Mouse (Mus musculus): ENCODE measurements around the gene Kcnc3. TPM values are rescaled to one million over a fixed set of nuclear protein-coding genes. Genes with fewer than 3 reads are reported as not detected.
A peak's percentile ranks its signal among the peaks of the same experiment; 100 is the strongest.

Gene Kcnc3
- total RNA-seq, 2 experiments from 2014 or later = 4.7 to 4.8 TPM

DNA sequence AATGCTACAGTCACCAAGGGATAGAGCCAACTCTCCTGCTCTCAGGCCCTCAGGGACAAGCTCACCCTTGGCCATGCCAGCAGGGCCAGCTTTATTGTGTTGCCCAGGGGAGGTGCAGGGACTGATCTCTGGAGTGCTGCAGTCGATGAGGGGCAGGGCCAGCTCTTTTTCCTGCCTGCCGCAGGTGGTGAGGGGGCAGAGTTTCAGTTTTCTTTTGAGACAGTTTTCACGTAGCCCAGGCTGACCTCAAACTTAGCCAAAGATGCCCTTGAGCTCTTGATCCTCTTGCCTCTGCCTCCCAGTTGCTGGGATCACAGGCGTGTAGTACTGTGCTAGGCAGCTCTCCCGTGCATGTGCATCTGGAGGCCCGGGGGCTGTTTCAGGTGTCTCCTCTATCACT, 19.5 kb upstream of the Kcnc3 start:
- peak; percentile 20 for DNase-seq

DNA sequence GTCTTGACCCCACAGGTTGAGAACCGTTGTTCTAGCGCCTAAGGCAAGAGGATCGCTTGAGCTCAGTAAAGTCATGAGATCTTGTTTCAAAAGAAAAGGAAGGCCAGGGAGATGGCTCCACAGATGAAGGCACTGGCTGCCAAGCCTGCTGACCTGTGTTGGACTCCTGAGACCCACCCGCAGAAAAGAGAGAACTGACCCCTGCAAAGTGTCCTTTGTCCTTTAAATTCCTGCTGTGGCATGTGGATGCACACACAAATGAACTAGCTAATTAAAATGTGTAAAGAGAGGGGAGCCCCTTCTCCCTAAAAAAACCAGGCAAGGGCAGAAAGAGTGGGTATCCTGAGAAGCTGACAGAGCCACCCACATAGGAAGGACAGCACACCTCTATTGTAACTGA, 18.7 kb upstream of the Kcnc3 start:
- DNase-seq = no peak

DNA sequence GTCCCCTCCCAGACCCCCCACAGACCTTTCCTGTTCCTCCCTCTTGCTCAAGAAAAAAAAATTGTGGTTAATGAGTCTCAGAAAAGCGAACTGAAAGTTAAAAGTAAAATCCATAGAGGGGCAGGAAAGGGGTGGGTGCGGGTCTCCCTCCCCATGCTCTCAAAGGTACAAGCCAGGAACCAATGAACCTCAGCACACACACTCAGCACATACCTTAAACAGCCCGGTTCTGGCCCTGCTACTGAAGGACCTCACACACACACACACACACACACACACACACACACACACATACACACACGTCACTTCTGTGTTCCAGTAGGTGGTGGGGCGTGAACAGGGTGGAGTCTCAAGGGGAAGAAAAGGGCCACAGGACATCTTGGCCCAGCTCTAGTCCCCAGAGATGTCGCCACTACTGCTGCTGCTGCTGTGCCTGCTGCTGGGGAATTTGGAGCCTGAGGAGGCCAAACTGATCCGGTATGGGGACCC, 18.2 kb upstream of the Kcnc3 start, which contains the start of gene Napsa:
Napsa (plus strand) TSS at position 168 of the 489 bp plus-strand sequence.
- DNase-seq = peak; percentile 20

DNA sequence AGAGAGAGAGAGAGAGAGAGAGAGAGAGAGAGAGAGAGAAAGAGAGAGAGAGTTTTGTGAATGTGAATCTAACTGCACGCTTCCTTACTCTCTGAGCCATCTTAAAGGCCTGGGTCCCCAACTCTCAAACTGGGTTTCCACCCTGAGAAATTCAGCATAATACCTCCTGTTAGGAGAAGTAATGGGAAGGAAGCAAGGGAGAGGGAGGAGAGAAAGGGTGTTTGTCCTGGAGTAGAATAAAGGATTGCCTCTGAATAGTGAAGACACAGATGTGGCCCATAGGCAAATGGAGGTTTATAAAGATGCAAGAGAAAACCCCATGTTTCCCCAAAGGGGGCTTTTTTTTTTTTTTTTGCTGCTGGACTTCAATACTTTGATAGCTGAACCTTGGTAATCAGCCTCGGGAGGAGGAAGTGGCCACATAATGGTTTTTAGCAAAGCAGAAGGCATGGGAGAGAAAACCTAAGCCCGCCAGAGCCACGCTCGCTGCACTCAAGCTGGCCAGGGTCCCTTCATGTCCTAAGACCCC, 17.4 kb upstream of the Kcnc3 start:
- DNase-seq = no peak

DNA sequence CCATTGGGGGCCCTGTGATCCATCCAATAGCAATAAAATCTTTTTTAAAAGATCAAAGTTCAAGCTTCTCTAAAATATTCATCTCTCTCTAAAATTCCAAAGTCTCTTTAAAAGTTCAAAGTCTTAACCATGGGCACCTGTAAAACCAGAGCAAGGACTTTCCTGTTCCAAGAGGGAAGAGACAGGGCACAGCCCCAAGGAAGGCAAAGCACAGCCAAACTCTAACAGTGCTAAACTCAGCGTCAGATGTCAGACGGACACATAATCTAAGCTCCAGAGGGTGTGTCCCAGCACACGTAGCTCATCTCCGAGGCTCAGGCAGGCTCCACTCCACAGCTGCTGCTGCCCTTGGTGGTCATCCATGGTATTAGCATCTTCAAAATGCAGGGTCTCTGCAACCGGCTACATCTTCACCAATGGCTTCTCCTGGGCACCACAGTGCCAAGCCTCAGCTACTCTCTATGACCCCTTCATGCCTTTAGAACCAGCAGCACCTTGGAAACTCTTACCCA, 14.1 kb upstream of the Kcnc3 start:
- DNase-seq = no peak

DNA sequence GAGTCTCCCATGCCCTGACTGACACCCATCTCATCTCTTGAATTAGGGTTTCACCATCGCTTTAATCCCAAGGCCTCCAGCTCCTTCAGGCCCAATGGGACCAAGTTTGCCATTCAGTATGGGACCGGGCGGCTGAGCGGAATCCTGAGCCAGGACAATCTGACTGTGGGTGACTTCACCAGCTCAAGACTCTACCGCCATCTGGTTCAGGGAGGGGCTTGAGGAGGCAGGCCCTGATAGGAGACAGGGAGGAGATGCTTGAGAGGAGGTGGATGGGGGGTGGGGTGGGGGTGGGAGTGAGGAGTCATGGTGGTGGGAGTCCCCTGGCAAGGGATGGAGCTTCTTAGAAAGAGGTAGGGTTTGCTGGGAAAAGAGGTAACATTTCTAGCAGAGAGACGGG, 8.8 kb upstream of the Kcnc3 start:
- no peak for DNase-seq

DNA sequence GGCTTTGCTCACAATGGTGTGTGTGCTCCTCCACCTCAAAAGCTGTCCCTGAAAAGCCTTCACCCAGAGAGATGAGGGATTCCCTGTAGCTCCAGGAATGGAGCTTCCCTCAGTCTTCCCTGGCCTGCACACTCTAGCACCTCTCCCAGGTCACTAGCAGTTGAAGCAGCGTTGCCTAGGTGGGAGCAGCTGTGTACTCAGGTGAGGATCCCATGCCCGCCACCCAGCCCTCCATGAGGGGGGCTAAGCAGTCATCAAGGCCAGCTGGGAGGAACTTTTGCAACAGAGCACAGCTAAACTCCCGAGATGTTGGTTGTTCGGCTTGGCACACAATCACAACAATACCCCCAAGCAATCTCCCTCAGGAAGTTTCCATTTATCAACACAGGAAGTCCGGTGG, 7.8 kb upstream of the Kcnc3 start:
- no peak for DNase-seq

DNA sequence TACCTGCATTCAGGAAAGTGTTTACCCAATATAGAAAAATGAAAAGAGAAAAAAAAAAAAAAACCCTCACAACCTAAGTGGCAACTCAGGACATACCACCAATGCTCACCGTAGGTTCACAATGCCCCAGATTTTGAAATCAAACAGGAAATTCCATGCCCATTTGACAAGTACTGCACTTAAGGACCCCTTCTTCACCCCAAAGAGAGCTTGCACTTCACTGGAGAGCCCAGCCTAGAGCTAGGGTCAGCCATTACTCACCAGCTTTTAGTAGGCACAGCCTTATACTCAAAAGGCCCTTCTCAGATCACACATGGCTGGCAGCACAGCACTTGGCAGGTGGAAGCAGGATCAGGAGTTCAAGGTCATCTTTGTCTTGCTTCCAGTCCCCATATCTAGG, 7.3 kb upstream of the Kcnc3 start:
- DNase-seq = no peak

DNA sequence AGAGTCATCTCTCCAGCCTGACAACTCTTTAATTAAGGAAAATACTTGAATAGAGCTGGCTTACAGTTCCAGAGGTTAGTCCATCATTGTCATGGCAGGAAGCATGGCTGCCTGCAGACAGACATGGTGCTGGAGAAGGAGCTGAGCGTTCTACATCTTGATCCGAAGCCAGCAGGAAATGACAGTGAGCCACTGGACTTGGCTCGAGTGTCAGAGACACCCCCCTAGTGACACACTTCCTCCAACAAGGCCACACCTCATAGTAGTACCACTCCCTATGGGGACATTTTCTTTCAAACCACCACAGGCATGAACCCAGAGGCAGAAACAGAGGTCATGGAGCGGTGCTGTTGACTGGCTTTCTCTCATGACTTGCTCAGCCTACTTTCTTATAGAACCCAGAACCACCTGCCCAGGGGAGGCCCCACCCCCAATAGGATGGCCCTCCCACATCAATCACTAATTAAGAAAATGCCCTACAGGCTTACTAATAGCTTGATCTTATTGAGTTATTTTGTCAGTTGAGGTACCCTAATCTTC, 6.1 kb upstream of the Kcnc3 start:
- no peak for DNase-seq

DNA sequence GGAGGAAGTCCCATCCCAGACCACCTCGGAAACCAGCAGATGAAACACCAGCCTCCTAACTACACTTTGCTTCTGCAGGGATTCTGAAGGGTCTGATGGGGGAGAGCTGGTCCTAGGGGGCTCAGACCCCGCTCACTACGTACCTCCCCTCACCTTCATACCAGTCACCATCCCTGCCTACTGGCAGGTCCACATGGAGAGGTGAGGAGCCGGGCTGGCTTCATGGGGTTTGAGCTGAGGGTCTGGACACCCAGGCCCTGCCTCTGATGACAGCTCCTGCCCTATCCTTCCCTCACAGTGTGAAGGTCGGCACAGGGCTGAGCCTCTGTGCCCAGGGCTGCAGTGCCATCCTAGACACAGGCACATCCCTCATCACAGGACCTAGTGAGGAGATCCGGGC, 5.5 kb upstream of the Kcnc3 start:
- DNase-seq = no peak

DNA sequence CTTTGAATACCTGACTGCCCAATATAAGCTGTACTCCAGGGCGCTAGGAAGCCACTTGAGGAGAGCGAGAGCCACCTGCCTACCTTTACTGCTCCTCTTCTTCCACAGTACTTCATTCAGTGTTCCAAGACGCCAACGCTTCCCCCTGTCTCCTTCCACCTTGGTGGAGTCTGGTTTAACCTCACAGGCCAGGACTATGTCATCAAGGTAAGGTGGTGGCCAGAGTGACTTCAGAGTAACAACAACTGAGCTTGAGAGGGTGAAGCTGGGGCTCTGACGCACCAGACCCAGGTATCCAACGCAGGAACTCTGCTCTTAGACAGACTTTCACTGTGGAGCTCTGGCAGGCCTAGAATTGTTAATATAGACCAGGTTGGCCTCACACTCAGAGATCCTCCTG, 4.9 kb upstream of the Kcnc3 start:
- DNase-seq = no peak

DNA sequence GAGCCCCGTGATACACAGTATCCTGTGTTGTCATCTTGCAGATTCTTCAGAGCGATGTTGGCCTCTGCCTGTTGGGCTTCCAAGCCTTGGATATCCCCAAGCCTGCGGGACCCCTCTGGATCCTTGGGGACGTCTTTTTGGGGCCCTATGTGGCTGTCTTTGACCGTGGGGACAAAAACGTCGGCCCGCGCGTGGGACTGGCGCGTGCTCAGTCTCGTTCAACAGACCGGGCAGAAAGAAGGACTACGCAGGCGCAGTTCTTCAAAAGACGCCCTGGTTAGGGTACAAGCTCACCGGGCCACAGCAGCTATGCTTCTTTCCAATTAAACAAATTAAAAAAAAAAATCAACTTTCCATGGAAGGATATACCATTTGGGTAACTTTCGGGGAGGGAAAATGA, 3.9 kb upstream of the Kcnc3 start:
- no peak for DNase-seq

DNA sequence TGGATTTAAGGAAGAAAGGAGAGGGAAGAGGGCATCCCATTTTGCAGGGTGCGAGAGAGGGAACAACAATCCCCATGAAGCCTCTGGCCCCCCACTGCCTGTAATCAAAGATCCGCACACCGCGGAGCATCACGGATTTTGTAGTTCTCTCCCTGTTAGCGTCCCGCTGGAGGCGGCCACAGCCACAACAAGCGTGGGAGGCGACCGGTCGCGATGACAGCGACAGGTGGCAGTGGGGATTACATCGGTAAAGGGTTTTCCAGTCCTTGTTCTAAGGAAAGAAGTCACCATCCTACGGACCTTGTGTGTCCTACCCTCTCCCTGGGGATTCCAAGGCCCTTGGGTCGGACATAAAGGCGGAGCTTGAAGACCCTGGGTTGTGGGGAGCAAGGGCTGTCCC, 3.5 kb upstream of the Kcnc3 start:
- peak; percentile 59 for DNase-seq

DNA sequence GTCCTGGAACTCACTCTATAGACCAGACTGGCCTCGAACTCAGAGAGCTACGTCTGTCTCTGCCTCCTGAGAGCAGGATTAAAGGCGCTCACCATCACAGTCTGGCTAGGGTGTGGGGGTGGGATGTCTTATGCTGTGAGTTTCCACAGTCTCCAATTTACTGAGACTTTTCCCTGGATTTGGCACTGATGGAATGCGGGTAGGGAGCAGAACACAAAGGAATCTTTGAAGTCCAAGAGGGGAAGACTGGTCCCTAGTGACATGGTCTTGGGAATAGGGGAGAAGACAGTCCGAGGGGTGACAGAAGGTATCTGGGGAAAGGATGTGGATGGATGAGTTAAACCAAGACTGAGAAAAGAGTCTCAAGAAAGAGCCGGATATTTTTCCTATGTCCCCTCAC, 2.8 kb upstream of the Kcnc3 start:
- no peak for DNase-seq

DNA sequence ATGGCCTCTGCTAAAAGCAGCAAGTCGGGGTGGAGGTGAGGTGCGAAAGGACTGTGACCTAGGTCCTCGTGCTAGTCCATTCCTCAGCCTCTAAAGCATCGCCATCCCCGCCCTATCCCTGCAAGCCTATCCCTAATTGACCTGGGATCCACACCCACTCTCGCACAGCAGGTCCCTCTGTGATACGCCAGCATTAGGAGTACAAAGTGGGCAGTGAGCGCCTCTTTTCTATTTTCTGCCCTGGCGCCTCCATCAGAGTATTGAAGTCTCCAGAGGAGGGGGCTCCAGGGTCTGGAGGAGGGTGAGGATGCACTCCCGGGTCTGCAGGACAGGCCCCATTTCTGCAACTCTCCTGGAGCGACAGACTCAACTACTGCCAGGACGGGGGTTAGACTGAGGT, 2.1 kb upstream of the Kcnc3 start:
- DNase-seq = no peak

DNA sequence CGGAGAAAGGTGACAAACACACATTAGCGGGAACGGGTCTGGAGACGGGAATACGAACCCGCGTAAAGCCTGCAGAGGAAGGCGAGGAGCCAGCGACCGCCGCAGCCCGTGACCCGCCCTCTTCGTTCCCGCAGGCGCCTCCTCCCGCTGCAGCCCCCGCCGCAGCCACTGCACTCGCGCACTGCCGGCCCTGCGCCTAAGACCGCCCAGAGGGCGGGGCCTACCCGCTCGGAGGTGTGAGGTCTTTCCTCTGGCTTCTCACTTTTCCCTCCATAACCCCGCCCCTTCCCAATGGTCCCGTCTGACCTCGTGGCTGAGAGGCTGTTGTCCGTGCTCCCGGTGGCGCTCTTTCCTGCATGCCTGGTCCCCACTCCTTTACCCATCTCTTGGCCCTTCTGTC, 1.3 kb upstream of the Kcnc3 start:
- DNase-seq = peak; percentile 72

DNA sequence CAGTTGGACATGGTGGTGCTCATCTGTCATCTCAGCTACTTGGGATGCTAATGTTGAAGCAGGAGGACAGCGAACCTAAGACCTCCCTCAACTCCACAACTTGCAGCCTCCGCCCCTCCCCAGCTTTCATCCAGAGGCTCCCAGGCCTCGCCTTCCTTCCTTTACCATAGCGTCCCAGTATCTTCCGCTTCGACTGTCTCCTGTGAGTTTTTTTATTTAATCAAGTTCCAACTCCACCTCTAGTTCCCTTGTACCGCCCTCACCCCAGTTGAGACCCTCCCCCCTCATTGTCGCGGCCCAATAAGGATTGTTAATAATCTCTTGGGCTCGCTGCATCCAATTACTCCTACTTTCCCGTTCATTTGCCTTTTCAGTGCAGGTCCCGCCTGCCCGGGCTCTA, 518 bp upstream of the Kcnc3 start:
- no peak for DNase-seq

DNA sequence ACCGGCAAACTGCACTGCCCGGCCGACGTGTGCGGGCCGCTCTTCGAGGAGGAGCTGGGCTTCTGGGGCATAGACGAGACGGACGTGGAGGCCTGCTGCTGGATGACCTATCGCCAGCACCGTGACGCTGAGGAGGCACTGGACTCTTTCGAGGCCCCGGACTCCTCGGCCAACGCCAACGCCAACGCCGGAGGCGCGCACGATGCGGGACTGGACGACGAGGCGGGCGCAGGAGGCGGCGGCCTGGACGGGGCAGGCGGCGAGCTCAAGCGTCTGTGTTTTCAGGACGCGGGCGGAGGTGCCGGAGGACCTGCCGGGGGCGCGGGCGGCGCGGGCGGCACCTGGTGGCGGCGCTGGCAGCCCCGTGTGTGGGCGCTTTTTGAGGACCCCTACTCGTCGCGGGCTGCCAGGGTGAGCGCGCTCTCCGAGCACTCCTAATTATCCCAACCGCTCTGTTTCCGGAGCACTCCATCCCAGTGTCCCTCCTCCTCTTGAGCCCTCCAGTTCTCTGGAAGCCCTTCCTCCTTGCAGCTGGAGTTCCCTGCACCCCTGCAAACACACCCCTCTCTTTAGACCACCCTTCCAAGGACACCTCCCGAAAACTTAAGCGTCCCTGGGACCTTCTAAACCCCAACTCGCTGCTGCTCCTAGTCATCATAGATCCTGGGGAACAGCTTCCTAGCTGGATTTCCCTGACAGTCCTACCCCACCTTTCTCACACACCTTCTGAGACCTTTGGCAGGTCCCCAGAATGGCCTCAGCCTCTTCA, 1.1 kb downstream of the Kcnc3 start:
- no peak for DNase-seq

DNA sequence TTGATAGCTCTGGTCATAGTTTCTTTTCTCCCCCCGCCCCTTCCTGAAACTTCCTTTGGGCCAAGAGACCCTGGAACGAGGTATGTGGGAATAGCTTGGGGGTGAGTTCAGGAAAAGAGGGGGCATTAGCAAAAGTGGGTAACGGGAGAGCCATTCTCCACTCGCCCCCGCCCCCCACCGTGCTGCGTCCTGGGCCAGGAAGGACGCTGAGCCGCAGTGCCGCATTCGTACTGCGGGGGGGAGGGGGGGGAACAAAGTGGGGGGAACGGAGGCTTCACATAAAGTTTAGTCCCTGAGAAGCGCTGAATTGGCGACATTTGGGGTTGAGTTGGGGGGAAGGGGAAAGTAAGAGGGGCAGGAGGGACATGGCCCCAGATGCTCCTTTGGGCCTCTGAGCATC, 2.6 kb downstream of the Kcnc3 start:
- DNase-seq = no peak

DNA sequence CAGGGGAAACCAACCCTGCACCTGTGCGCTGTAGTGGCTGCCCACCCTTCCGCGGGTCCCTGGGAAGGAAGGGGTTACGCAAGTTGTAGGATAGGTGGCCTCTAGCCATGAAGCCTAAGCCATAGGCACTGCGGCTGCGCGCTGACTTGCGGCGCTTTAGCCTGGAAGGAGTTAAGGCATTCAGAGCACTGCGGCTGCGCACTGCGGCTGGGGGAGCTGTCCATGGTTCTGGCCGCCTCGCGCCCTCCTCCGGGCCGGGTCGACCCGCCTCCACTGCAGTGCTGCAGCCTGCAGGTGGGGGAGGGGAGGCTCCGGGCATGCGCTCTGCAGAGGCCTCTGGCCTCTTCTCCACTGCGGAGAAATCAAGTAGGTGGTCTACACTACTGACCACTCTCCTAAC, 3.3 kb downstream of the Kcnc3 start:
- peak; percentile 94 for DNase-seq

DNA sequence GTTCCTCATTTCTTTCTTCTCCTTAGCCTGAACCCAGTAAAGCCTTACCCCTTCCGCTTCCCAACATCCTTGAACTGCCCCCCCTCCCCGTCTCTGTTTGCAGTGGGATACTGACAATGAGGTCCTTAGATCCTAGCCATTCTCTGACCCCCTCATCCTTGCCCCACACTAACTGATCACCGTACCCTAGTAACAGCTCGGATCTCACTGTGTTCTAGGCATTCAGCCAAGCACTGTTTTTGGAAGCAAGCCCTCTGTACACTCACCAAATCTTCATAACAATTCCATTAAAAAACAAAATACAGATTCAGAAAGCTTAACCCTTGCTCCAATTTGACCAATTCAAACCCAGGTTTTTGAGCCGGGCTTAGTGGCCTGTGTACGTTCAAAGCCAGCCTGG, 3.8 kb downstream of the Kcnc3 start:
- peak; percentile 47 for DNase-seq

DNA sequence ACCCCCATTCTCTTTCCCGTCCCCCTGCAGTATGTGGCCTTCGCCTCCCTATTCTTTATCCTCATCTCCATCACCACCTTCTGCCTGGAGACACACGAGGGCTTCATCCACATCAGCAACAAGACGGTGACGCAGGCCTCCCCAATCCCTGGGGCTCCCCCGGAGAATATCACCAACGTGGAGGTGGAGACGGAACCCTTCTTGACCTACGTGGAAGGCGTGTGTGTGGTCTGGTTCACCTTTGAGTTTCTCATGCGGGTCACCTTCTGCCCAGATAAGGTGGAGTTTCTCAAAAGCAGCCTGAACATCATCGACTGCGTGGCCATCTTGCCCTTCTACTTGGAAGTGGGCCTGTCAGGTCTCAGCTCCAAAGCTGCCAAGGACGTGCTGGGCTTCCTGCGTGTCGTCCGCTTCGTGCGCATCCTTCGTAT, 4.7 kb downstream of the Kcnc3 start:
- no peak for DNase-seq

DNA sequence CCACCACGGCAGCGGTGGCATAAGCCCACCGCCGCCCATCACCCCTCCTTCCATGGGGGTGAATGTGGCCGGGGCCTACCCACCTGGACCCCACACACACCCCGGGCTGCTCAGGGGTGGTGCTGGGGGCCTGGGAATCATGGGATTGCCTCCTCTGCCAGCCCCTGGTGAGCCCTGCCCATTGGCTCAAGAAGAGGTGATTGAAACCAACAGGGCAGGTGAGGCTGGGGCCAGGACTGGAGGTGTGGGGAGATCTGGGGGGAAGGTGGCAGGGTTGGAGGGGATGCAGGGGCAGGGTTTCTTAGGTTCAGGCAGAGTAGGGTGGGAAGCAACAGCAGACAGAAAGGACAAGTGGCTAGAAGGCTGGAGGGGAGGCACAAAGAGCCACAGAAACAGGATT, 5.6 kb downstream of the Kcnc3 start:
- no peak for DNase-seq
